Mouse (Mus musculus) myocyte (in vitro differentiated cells): ENCODE measurements at regions not wholly inside any gene's neighbourhood (a gene's known extent, or its start where the extent isn't known, plus 50 kb on each side); places are given as distances from the start of the nearest gene placed in this dataset.

Experiments
- H3K27me3 ChIP-seq: one replicate; pipeline ENCODE4 v1.6.1; 2011; ENCODE audit not compliant: control insufficient read depth, insufficient read depth, insufficient read length
- H3K36me3 ChIP-seq: one replicate; pipeline ENCODE4 v1.6.1; 2011; ENCODE audit not compliant: control insufficient read depth, insufficient read depth
- H3K4me2 ChIP-seq: one replicate; pipeline ENCODE4 v1.6.1; 2011; ENCODE audit warnings: low read depth, control low read depth
- H3K4me3 ChIP-seq: one replicate; pipeline ENCODE4 v1.5.1; 2011; ENCODE audit warnings: mild to moderate bottlenecking, control low read depth, moderate library complexity
- H3K79me2 ChIP-seq: one replicate; pipeline ENCODE4 v1.6.1; 2011; ENCODE audit not compliant: control insufficient read depth, insufficient read depth
- H3ac ChIP-seq: one replicate; pipeline ENCODE4 v1.6.1; 2011; ENCODE audit not compliant: control insufficient read depth, insufficient read length
- CEBPB ChIP-seq: IDR thresholded peaks from 2 replicates; pipeline ENCODE4 v1.6.1; 2011; ENCODE audit warnings: mild to moderate bottlenecking, moderate library complexity; ENCODE audit not compliant: poor library complexity, insufficient read depth, severe bottlenecking
- E2F4 ChIP-seq: IDR thresholded peaks from one replicate; pipeline ENCODE4 v1.6.1; 2011; ENCODE audit warnings: mild to moderate bottlenecking, control low read depth, moderate library complexity; ENCODE audit not compliant: insufficient read depth
- MAX ChIP-seq: IDR thresholded peaks from one replicate; pipeline ENCODE4 v1.6.1; 2011; ENCODE audit warnings: low read depth, mild to moderate bottlenecking, control low read depth
- MYOD1 ChIP-seq, 3 experiments: IDR thresholded peaks; one replicate each; pipeline ENCODE4 v1.6.1; 2011; ENCODE audit warnings: control low read depth in 2 of 3, low read depth in 2 of 3, mild to moderate bottlenecking in 2 of 3, moderate library complexity in 1 of 3; ENCODE audit not compliant: insufficient read length in 2 of 3, control insufficient read depth in 1 of 3
- MYOG ChIP-seq, 3 experiments: IDR thresholded peaks; one replicate each; pipeline ENCODE4 v1.6.1; 2011; ENCODE audit warnings: control low read depth in 2 of 3, low read depth in 2 of 3, mild to moderate bottlenecking in 2 of 3; ENCODE audit not compliant: insufficient read length in 2 of 3, control insufficient read depth in 1 of 3, insufficient read depth in 1 of 3
- POLR2A ChIP-seq: IDR thresholded peaks from one replicate; pipeline ENCODE4 v1.6.1; 2011; ENCODE audit warnings: low read depth, mild to moderate bottlenecking, control low read depth, moderate library complexity; ENCODE audit not compliant: insufficient read length
- POLR2AphosphoS2 ChIP-seq: IDR thresholded peaks from one replicate; pipeline ENCODE4 v1.6.1; 2011; ENCODE audit warnings: low read depth, control low read depth; ENCODE audit not compliant: insufficient read length
- REST ChIP-seq: IDR thresholded peaks from one replicate; pipeline ENCODE4 v1.6.1; 2011; ENCODE audit warnings: mild to moderate bottlenecking, control low read depth, moderate library complexity; ENCODE audit not compliant: insufficient read depth, insufficient read length
- SRF ChIP-seq: IDR thresholded peaks from one replicate; pipeline ENCODE4 v1.6.1; 2011; ENCODE audit warnings: low read depth; ENCODE audit not compliant: control insufficient read depth, insufficient read length
- TCF12 ChIP-seq: IDR thresholded peaks from one replicate; pipeline ENCODE4 v1.6.1; 2011; ENCODE audit warnings: mild to moderate bottlenecking, control low read depth; ENCODE audit not compliant: poor library complexity, insufficient read depth, severe bottlenecking
- TCF3 ChIP-seq: IDR thresholded peaks from one replicate; pipeline ENCODE4 v1.6.1; 2011; ENCODE audit warnings: low read depth, control low read depth; ENCODE audit not compliant: insufficient read length
- USF1 ChIP-seq: IDR thresholded peaks from one replicate; pipeline ENCODE4 v1.6.1; 2011; ENCODE audit warnings: low read depth, mild to moderate bottlenecking, control low read depth, moderate library complexity

DNA sequence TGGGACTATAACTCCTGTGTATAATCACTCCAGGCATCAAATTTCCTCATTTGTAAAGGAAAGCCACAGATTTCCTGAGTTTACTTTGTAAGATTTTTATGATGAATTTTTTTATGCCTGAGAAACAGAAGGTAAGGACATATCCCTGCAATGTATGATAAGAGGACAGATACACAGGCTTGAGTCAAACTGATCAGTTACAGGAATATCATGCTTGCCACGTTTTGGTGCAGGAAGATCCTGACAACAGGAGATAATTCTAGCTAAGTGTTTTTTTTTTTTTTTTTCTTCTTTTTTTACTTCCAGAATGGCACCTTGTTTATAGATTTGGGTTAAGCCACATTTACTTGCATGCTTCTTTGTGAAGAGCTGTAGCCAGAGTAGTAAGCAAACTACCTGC, 357.1 kb downstream of the Adcyap1 start:
- H3K27me3 ChIP-seq, result no peaks in the 10 kb centered on the region
- H3K79me2 ChIP-seq, result no peaks in the 10 kb centered on the region
- H3K4me3 ChIP-seq, result no peak overlapping the region
- no peaks in the 10 kb centered on the region for H3K36me3 ChIP-seq
- TF ChIP-seq USF1 (no peak), POLR2AphosphoS2 (no peak), MYOG (IDR thresholded peaks at IDR 0.05; ENCODE audit: control insufficient read depth in 1 of 3, insufficient read depth in 1 of 3, insufficient read length in 2 of 3, low read depth in 2 of 3) (no peak), MAX (no peak), SRF (no peak), REST (no peak), TCF12 (no peak), MYOD1 (IDR thresholded peaks at IDR 0.05; ENCODE audit: control insufficient read depth in 1 of 3, insufficient read length in 2 of 3, low read depth in 2 of 3) (no peak), TCF3 (no peak), CEBPB (no peak), POLR2A (no peak), E2F4 (no peak)
- H3ac ChIP-seq, result no peak overlapping the region
- H3K4me2 ChIP-seq, result no peak overlapping the region

DNA sequence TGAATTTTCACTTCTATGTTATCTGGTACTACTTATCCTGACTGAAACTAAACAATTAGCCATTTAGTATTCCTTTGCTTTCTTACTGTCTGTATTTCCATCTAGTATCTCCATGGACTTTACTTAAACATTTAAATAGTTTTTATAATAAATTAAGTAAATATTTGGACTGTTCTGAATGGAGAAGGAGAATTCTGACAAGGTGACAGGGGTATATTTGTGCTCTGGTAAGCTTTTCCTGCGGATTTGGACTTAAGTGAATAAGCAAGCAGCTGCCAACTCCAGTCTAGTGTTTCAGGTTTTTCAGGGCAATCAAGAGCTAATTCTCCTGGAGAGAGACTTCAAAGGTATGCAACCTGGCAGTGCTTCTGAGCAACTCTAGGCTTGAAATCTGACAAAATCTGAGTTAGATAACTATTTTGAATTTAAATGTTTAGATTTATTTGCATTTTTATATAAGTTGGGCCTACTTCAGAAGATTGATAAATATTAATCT, 364.5 kb downstream of the Adcyap1 start:
- Histone ChIP-seq H3K4me2 (no peak overlapping the region), H3K36me3 (no peaks in the 10 kb centered on the region), H3K4me3 (no peak overlapping the region), H3K79me2 (no peaks in the 10 kb centered on the region), H3ac (no peak overlapping the region), H3K27me3 (no peaks in the 10 kb centered on the region)
- TF ChIP-seq E2F4 (no peak), USF1 (no peak), CEBPB (no peak), POLR2AphosphoS2 (no peak), SRF (no peak), TCF12 (no peak), POLR2A (no peak), REST (no peak), MYOG (IDR thresholded peaks at IDR 0.05; ENCODE audit: control insufficient read depth in 1 of 3, insufficient read depth in 1 of 3, insufficient read length in 2 of 3, low read depth in 2 of 3) (no peak), MAX (no peak), MYOD1 (IDR thresholded peaks at IDR 0.05; ENCODE audit: control insufficient read depth in 1 of 3, insufficient read length in 2 of 3, low read depth in 2 of 3) (no peak), TCF3 (no peak)

DNA sequence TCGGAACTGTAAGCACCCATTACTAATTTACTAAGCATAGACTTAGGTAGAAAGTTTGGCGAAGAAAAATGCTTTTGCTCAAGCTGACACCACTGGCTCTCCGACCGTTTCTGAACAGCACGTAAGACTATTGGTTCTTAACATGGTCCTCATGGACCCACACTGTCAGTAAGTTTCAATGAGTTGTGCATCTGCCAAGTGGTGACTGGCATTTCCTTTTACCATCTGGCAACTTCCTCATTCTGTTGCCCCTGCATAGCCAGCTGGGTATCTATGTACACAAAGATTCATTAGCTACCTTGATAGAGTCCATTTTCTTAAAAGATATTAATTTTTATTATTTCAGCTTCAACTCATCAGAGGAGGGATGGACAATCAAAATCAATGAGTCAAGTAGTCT, 381.2 kb downstream of the Adcyap1 start:
- Histone ChIP-seq H3ac (no peak overlapping the region), H3K27me3 (no peaks in the 10 kb centered on the region), H3K36me3 (no peaks in the 10 kb centered on the region), H3K79me2 (no peaks in the 10 kb centered on the region), H3K4me3 (no peak overlapping the region), H3K4me2 (no peak overlapping the region)
- TF ChIP-seq CEBPB (no peak), MAX (no peak), SRF (no peak), TCF3 (no peak), MYOD1 (IDR thresholded peaks at IDR 0.05; ENCODE audit: control insufficient read depth in 1 of 3, insufficient read length in 2 of 3, low read depth in 2 of 3) (no peak), TCF12 (no peak), REST (no peak), POLR2AphosphoS2 (no peak), POLR2A (no peak), USF1 (no peak), MYOG (IDR thresholded peaks at IDR 0.05; ENCODE audit: control insufficient read depth in 1 of 3, insufficient read depth in 1 of 3, insufficient read length in 2 of 3, low read depth in 2 of 3) (no peak), E2F4 (no peak)

- no peak overlapping the region for H3K4me2 ChIP-seq
- H3K27me3 ChIP-seq, result no peaks in the 10 kb centered on the region
- TF ChIP-seq E2F4 (no peak), POLR2A (no peak), SRF (no peak)
- no peak overlapping the region for H3K4me3 ChIP-seq
- no peaks in the 10 kb centered on the region for H3K36me3 ChIP-seq
- no peak overlapping the region for H3ac ChIP-seq
- no peaks in the 10 kb centered on the region for H3K79me2 ChIP-seq
Observed at GRCm38 (mm10) chr17:93598181-93598685, 399.4 kb downstream of the Adcyap1 start.

- no peaks in the 10 kb centered on the region for H3K79me2 ChIP-seq
- H3K4me3 ChIP-seq, result no peak overlapping the region
- no peaks in the 10 kb centered on the region for H3K36me3 ChIP-seq
- TF ChIP-seq POLR2A (no peak), TCF12 (no peak), MYOD1 (IDR thresholded peaks at IDR 0.05; ENCODE audit: control insufficient read depth in 1 of 3, insufficient read length in 2 of 3, low read depth in 2 of 3) (no peak), USF1 (no peak), TCF3 (no peak), MYOG (IDR thresholded peaks at IDR 0.05; ENCODE audit: control insufficient read depth in 1 of 3, insufficient read depth in 1 of 3, insufficient read length in 2 of 3, low read depth in 2 of 3) (no peak), MAX (no peak), POLR2AphosphoS2 (no peak), CEBPB (no peak)
- H3ac ChIP-seq, result no peak overlapping the region
- H3K27me3 ChIP-seq, result no peaks in the 10 kb centered on the region
- no peak overlapping the region for H3K4me2 ChIP-seq
Observed at GRCm38 (mm10) chr17:93600236-93600635, 401.4 kb downstream of the Adcyap1 start.
